Mouse (Mus musculus): Measurements from ENCODE around the gene Tecpr1. TPM values are rescaled to one million over a fixed set of nuclear protein-coding genes. Genes with fewer than 3 reads are reported as not detected.

Tecpr1 gene
- polyA plus RNA-seq (2015; fragmentation: Nextera tagmentation; extraction: Ambion mirVana) = 31.1 and 38.2 TPM in 2 replicates

GRCm38 (mm10) chr5:144223503-144223862 lies at the start of gene Tecpr1:
Tecpr1 (minus strand) TSS chr5:144223615.

DNA sequence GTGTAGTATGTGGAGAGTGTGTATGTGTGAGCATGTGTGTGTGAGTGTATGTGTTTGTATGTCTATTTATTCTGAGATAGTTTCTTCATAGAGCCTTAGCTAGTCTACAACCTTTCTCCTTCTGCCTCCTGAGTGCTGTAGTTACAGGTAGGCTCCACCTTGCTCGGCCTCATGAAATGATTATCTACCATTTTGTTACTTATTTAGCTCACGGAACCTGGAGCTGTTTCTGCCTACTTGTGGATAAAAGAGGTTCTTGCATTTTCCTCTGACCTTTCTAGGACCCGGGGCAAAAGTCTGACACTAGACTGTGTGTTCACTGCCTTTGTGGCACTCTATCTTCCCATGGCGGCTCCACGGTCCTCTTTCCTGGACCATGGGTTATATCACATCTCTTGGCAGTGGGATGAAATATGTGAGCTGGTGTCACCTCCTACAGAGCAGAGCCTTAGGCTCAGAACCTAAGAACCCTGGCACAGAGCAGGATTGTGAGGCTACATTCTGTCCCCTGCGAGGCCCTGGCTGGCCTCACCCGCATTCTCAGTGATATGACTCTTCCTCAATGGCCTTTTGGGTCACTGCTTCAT lies 20.6 kb upstream of the Tecpr1 start, which contains the start of gene Bri3:
Gene Bri3 (plus strand): TSS at position 537 of the 587 bp plus-strand sequence.

DNA sequence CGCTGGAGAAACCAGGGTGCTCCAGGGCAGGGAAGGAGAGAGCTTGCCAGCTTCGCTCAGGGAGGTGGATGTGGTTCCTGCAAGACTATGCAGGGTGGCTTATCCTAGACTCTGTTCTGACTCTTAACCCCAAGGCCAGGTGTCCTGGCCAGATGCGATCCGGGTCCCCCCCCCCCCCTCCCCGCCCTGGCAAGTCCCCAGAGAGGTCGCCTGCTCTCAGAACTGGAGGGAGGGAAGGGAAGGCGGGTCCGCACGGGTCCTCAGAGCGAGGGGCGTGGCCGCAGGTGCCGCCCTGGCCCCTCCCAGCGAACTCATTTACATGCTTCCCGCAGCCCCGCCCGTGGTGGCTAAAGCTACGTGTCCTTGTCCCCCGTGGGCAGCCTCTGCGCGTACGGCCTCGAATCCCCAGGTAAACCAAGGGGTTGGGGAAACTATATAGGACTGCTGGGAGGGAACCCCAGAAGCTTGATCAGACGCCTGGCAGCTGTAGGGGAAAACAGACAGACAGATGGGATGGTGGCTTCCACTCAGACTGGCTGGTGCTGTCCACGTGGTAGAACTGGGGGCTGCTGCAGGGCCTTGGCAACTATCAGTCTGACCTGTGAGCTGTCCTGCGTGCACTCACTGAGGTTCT lies 33.3 kb downstream of the Tecpr1 start, which contains the start of gene Bhlha15:
Gene Bhlha15 (plus strand): TSS at position 337 of the 634 bp plus-strand sequence.

Other genes with a start within 250 kb of the Tecpr1 start
- 60.8 and 65.5 TPM in 2 replicates for gene Ccz1, start 208.7 kb downstream of the Tecpr1 start, polyA plus RNA-seq (2015; fragmentation: Nextera tagmentation; extraction: Ambion mirVana)
- 1.5 and 1.8 TPM in 2 replicates for gene Ocm, start 196.9 kb downstream of the Tecpr1 start, polyA plus RNA-seq (2015; fragmentation: Nextera tagmentation; extraction: Ambion mirVana)
- gene Lmtk2, start 123.2 kb downstream of the Tecpr1 start, polyA plus RNA-seq (2015; fragmentation: Nextera tagmentation; extraction: Ambion mirVana) = 8.5 and 9.4 TPM in 2 replicates
- gene Bhlha15, start 33.3 kb downstream of the Tecpr1 start, polyA plus RNA-seq (2015; fragmentation: Nextera tagmentation; extraction: Ambion mirVana) = 0.08 TPM in 2 replicates
- 117 and 126 TPM in 2 replicates for gene Bri3, start 20.8 kb upstream of the Tecpr1 start, polyA plus RNA-seq (2015; fragmentation: Nextera tagmentation; extraction: Ambion mirVana)
- gene Baiap2l1, start 134.5 kb upstream of the Tecpr1 start, polyA plus RNA-seq (2015; fragmentation: Nextera tagmentation; extraction: Ambion mirVana) = 1.2 and 1.4 TPM in 2 replicates